Mouse (Mus musculus): ENCODE data around the gene Ripk1. TPM values are rescaled to one million over a fixed set of nuclear protein-coding genes. Genes with fewer than 3 reads are reported as not detected.

Gene Ripk1
- polyA plus RNA-seq, 1 experiment from 2014 or later: 11.6 TPM

DNA sequence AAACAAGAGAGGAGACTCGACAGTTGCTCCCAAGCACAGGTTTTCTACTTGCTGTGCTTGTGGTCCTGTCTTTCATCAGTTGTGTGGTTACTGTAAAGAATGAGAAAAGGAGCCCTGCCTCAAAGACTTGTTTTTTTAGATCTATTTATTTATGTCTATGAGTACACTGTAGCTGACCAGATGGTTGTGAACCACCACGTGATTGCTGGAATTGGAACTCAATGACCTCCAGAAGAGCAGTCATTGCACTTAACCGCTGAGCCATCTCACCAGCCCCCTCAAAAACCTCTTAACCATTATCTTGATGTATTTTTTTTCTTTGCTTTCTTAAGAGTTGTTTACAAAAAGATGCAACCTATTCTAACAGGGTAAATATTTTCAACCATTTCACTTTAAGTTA is 33.3 kb downstream of the Ripk1 start:
- Histone ChIP-seq H3K27me3 (ENCODE audit: control insufficient read depth, insufficient read depth, low read length) (no peaks in the 10 kb centered on the region), H3K36me3 (ENCODE audit: control insufficient read depth, insufficient read depth, low read length) (peaks cover 3% of the 10 kb centered on the region; the same call in 1 of the 2 replicates), H3K4me2 (no peak overlapping the region), H3K9ac (ENCODE audit: low read depth, low read length) (no peak overlapping the region), H3K4me3 (ENCODE audit: low read depth, low read length) (no peak overlapping the region), H3K4me1 (ENCODE audit: control insufficient read depth, insufficient read depth, low read length) (peaks cover 15% of the 10 kb centered on the region), H3K9me3 (replicated peaks; ENCODE audit: control insufficient read depth, low read length) (0 out of 2 replicates have a peak, but pooled peaks cover 2% of the 10 kb centered on the region), H3K27ac (ENCODE audit: low read depth, low read length) (no peak overlapping the region)
- ATAC-seq (replicated peaks; ENCODE audit: insufficient number of reproducible peaks, low FRiP score, low TSS enrichment): no peak
- 85% methylated on average over 3 of the region's 3 CpGs for WGBS (ENCODE audit: insufficient replicate concordance)

DNA sequence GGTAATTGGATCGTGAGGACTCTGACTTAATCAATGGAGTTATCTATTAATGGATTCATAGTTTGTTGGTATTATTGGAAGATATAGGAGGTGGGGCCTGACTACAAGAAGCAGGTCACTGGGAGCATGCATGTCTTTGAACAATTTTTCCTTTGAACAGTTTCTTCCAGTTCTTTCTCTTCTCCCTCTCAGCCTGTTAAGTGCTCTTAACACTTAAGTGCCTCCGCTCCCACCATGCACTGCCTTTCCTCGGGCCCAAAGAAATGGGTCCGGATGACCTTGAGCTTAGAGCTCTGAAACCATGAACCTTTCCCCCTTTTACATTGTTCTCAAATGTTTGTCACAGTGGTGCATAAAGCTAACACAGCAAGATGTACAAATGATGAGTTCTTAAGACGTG is 34.6 kb downstream of the Ripk1 start:
- Histone ChIP-seq H3K27me3 (ENCODE audit: control insufficient read depth, insufficient read depth, low read length) (no peaks in the 10 kb centered on the region), H3K27ac (ENCODE audit: low read depth, low read length) (peak overlapping the region; percentile 87; the same call in 1 of the 2 replicates), H3K4me1 (ENCODE audit: control insufficient read depth, insufficient read depth, low read length) (peaks cover 15% of the 10 kb centered on the region), H3K36me3 (ENCODE audit: control insufficient read depth, insufficient read depth, low read length) (peaks cover 3% of the 10 kb centered on the region; the same call in 1 of the 2 replicates), H3K9me3 (replicated peaks; ENCODE audit: control insufficient read depth, low read length) (0 out of 2 replicates have a peak, but pooled peaks cover 2% of the 10 kb centered on the region), H3K9ac (ENCODE audit: low read depth, low read length) (no peak overlapping the region), H3K4me3 (ENCODE audit: low read depth, low read length) (no peak overlapping the region), H3K4me2 (no peak overlapping the region)
- WGBS (ENCODE audit: insufficient replicate concordance): 67% methylated on average over 5 of the region's 5 CpGs
- no peak for ATAC-seq (replicated peaks; ENCODE audit: insufficient number of reproducible peaks, low FRiP score, low TSS enrichment)

DNA sequence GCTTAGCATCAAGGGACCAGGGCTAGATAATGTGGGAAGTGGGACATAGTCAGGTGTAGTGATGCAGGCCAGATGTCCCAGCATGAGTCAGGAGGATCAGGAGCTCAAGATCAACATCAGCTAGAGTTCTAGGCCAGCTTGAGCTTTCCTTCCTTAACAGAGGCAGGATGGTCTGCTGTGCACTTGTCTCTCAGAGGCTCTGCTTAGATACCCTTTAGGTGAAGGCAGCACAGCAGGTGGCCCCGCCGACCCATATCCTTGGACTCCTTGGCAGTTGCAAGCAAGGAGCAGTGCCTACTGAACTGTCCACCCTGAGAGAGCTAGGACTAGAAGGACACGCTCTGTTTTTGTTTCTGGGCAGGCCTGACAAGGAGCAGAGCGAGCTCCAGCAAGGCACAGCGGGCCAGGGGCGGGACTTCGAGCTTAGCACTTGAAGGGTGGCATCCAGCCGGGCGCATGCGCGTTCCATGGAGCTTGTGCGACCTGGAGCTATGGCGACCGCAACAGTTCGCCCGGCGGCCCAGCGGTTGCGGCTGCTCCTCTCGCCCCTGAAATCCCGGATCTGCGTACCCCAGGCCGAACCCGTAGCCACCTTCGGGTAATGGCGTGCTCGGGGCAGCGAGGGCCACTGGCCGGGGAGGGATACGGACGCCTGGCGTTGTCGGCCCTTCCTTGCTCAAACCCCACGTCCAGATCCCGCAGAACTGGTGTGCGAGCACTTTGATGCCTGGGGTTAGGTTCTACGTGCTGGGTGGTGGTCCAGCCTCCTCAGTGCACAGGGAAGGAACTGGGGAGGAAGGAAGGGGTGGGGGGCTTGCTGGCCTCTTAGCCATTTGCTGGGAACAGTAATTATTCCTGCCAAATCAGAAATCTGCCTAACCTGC is 35.3 kb downstream of the Ripk1 start, which contains the start of gene Bphl:
Bphl (plus strand) TSS at position 426 of the 884 bp plus-strand sequence.
- ATAC-seq (replicated peaks; ENCODE audit: insufficient number of reproducible peaks, low FRiP score, low TSS enrichment): peak; percentile 87

DNA sequence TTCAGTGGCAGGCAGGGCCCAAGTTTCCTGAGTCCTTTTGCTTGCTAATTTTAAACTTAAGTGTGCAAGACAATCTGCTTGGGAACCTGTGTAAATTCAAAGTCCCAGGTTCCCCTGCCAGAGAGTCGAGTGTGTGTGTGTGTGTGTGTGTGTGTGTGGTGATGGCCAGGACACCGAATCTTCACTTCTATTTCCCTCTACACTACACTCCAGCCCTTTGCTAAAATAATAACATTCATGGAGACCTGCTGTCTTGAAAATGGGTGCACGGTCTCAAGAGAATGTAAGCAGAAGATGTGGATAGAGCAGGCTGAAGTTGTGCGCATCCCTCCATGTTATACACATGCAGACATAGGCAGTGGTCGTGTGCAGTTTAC is 35.9 kb downstream of the Ripk1 start:
- WGBS (ENCODE audit: insufficient replicate concordance): 55% methylated on average over 5 of the region's 5 CpGs
- peak overlapping the region; percentile 87 for H3K27ac ChIP-seq (ENCODE audit: low read depth, low read length)

More for the DNA sequence above, 35.3 kb downstream of the Ripk1 start, which contains the start of gene Bphl:
- under 1% methylated on average over 37 of the region's 37 CpGs for WGBS (ENCODE audit: insufficient replicate concordance)
- H3K4me3 ChIP-seq (ENCODE audit: low read depth, low read length): peak within 1 kb of the TSS; percentile 83
- H3K9ac ChIP-seq (ENCODE audit: low read depth, low read length): peak within 1 kb of the TSS; percentile 96
- H3K36me3 ChIP-seq (ENCODE audit: control insufficient read depth, insufficient read depth, low read length): peaks cover 3% of the 10 kb centered on the region; the same call in 1 of the 2 replicates
- H3K27ac ChIP-seq (ENCODE audit: low read depth, low read length): peak within 1 kb of the TSS; percentile 87
- H3K9me3 ChIP-seq (replicated peaks; ENCODE audit: control insufficient read depth, low read length): 0 out of 2 replicates have a peak, but pooled peaks cover 2% of the 10 kb centered on the region
- H3K4me2 ChIP-seq: peak within 1 kb of the TSS; percentile 81
- H3K4me1 ChIP-seq (ENCODE audit: control insufficient read depth, insufficient read depth, low read length): peaks cover 15% of the 10 kb centered on the region
- H3K27me3 ChIP-seq (ENCODE audit: control insufficient read depth, insufficient read depth, low read length): no peaks in the 10 kb centered on the region

DNA sequence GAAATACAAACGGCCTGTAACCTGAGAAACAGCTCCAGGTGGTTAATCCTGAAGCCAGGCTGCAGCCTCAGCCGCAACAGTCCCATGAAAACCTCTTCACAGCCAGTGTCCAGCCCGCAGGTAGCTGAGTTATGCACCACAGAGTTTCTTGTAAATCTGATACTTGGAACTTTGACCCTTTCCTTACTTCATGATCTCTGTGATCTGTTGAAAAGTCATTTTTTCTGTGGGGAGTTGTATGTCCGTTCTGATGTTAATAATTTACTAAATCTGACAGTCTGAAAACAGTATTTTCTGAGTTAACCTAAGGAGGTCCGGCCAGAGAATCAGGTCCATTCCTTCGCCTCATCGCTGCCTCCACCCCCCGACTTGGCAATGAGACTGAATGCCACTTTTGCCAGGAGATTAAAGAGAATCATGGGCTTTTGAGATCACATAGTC is 36.8 kb downstream of the Ripk1 start:
- H3K9me3 ChIP-seq (replicated peaks; ENCODE audit: control insufficient read depth, low read length): 0 out of 2 replicates have a peak, but pooled peaks cover 2% of the 10 kb centered on the region
- H3K4me1 ChIP-seq (ENCODE audit: control insufficient read depth, insufficient read depth, low read length): peaks cover 17% of the 10 kb centered on the region
- peak overlapping the region; percentile 81 for H3K4me2 ChIP-seq
- no peak overlapping the region for H3K27ac ChIP-seq (ENCODE audit: low read depth, low read length)
- H3K36me3 ChIP-seq (ENCODE audit: control insufficient read depth, insufficient read depth, low read length): no peaks in the 10 kb centered on the region; the same call in 1 of the 2 replicates
- no peaks in the 10 kb centered on the region for H3K27me3 ChIP-seq (ENCODE audit: control insufficient read depth, insufficient read depth, low read length)
- whole genome bisulfite sequencing (ENCODE audit: insufficient replicate concordance): 52% methylated on average over 8 of the region's 8 CpGs
- ATAC-seq (replicated peaks; ENCODE audit: insufficient number of reproducible peaks, low FRiP score, low TSS enrichment): no peak
- no peak overlapping the region for H3K4me3 ChIP-seq (ENCODE audit: low read depth, low read length)
- peak overlapping the region; percentile 22; the same call in 1 of the 2 replicates for H3K9ac ChIP-seq (ENCODE audit: low read depth, low read length)

More for the DNA sequence above, 35.9 kb downstream of the Ripk1 start:
- Histone ChIP-seq H3K27me3 (ENCODE audit: control insufficient read depth, insufficient read depth, low read length) (no peaks in the 10 kb centered on the region), H3K9ac (ENCODE audit: low read depth, low read length) (peak overlapping the region; percentile 96), H3K4me2 (peak overlapping the region; percentile 81), H3K36me3 (ENCODE audit: control insufficient read depth, insufficient read depth, low read length) (peaks cover 3% of the 10 kb centered on the region; the same call in 1 of the 2 replicates), H3K9me3 (replicated peaks; ENCODE audit: control insufficient read depth, low read length) (0 out of 2 replicates have a peak, but pooled peaks cover 2% of the 10 kb centered on the region), H3K4me1 (ENCODE audit: control insufficient read depth, insufficient read depth, low read length) (peaks cover 15% of the 10 kb centered on the region), H3K4me3 (ENCODE audit: low read depth, low read length) (peak overlapping the region; percentile 83)
- ATAC-seq (replicated peaks; ENCODE audit: insufficient number of reproducible peaks, low FRiP score, low TSS enrichment): no peak

DNA sequence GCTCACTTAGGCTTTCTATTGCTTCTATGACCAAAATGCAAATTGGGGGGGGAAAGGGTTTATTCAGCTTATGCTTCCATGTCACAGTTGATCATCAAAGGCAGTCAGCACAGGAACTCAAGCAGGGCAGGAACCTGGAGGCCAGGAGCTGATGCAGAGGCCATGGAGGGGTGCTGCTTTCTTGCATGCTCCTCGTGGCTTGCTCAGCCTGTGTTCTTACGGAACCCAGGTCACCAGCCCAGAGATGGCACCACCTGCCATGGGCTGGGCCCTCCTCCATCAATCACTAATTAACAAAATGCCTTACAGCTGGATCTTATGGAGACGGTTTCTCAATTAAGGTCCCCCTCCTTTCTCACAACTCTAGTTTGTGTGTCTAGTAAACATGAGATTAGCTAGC is 37.9 kb downstream of the Ripk1 start:
- Histone ChIP-seq H3K27ac (ENCODE audit: low read depth, low read length) (no peak overlapping the region), H3K36me3 (ENCODE audit: control insufficient read depth, insufficient read depth, low read length) (no peaks in the 10 kb centered on the region), H3K4me1 (ENCODE audit: control insufficient read depth, insufficient read depth, low read length) (peaks cover 18% of the 10 kb centered on the region), H3K9ac (ENCODE audit: low read depth, low read length) (no peak overlapping the region), H3K9me3 (replicated peaks; ENCODE audit: control insufficient read depth, low read length) (0 out of 2 replicates have a peak, but pooled peaks cover 2% of the 10 kb centered on the region), H3K27me3 (ENCODE audit: control insufficient read depth, insufficient read depth, low read length) (no peaks in the 10 kb centered on the region), H3K4me3 (ENCODE audit: low read depth, low read length) (no peak overlapping the region), H3K4me2 (no peak overlapping the region)
- 81% methylated on average over 3 of the region's 3 CpGs for WGBS (ENCODE audit: insufficient replicate concordance)
- no peak for ATAC-seq (replicated peaks; ENCODE audit: insufficient number of reproducible peaks, low FRiP score, low TSS enrichment)

DNA sequence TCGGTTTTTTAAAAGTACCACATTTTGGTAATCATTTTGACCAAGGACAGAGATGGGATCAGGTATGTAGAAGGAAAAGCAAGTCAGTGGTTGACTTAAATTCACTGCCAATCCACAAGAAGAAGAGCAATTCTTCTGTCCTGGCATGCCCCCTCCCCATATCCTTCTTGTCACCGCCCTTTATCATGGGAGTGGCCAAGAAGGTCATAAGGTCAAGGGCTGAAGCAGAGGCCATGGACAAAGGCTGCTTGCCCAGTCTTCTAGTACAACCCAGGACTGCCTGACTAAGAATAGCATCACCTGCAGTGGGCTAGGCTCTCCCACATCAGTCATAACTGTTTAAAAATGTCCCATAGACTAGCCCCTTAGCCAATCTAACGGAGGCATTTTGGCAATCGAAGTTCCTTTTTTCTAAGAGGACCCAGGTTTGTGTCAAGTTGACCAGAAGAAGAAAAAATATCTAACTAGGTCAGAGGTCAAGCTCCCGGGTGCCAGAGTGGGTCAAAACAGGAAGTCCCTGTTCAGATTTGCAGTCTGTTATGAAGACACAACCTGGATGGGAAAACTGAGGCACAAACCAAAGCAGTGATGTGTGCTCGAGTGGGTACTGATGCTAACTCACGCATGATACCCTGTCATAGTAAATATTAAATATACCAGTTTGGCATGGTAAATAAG is 41.7 kb downstream of the Ripk1 start:
- no peaks in the 10 kb centered on the region for H3K27me3 ChIP-seq (ENCODE audit: control insufficient read depth, insufficient read depth, low read length)
- no peaks in the 10 kb centered on the region for H3K36me3 ChIP-seq (ENCODE audit: control insufficient read depth, insufficient read depth, low read length)
- no peak overlapping the region for H3K9ac ChIP-seq (ENCODE audit: low read depth, low read length)
- H3K4me2 ChIP-seq: no peak overlapping the region
- ATAC-seq (replicated peaks; ENCODE audit: insufficient number of reproducible peaks, low FRiP score, low TSS enrichment): no peak
- WGBS (ENCODE audit: insufficient replicate concordance): 64% methylated on average over 7 of the region's 7 CpGs
- H3K4me3 ChIP-seq (ENCODE audit: low read depth, low read length): no peak overlapping the region
- H3K9me3 ChIP-seq (replicated peaks; ENCODE audit: control insufficient read depth, low read length): 0 out of 2 replicates have a peak, but pooled peaks cover 2% of the 10 kb centered on the region
- peaks cover 4% of the 10 kb centered on the region; the same call in 1 of the 2 replicates for H3K4me1 ChIP-seq (ENCODE audit: control insufficient read depth, insufficient read depth, low read length)
- H3K27ac ChIP-seq (ENCODE audit: low read depth, low read length): no peak overlapping the region

DNA sequence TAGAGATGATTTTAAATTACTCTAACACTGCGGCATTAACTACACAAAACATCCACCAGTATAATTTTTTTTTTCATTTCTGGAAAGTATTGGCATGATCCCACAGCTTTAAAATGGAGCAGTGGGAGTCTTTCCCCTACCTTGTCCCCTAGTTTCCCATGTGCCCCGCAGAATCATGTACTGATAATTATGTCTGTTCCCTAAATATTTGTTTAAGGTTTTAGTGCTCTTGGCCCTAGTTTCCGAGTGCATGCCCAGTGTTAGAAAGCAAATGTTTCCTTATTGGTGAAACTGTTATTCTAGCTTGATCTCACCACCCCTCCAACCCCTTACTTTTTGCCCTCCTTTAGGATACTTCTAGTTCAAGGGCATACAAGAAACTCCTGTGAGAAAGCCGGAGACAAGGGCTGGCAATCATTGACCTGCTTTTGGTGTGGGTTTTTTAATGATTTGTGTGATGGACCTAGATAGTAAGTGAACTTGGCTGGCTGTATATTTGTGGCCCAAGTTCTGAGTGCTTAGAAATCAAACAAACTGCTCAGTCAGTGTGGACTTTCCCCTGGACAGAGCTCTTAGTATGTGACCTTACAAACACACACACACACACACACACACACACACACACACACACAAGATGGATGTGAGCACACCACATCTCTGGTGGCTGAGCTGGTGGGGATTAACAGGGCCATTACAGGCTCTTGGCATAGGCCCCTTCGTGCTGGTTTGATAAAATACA is 43.5 kb downstream of the Ripk1 start:
- no peak for ATAC-seq (replicated peaks; ENCODE audit: insufficient number of reproducible peaks, low FRiP score, low TSS enrichment)
- Histone ChIP-seq H3K4me1 (ENCODE audit: control insufficient read depth, insufficient read depth, low read length) (0 out of 2 replicates have a peak, but pooled peaks cover 3% of the 10 kb centered on the region), H3K4me2 (no peak overlapping the region), H3K27ac (ENCODE audit: low read depth, low read length) (no peak overlapping the region), H3K9me3 (replicated peaks; ENCODE audit: control insufficient read depth, low read length) (no peaks in the 10 kb centered on the region), H3K9ac (ENCODE audit: low read depth, low read length) (no peak overlapping the region), H3K4me3 (ENCODE audit: low read depth, low read length) (no peak overlapping the region), H3K36me3 (ENCODE audit: control insufficient read depth, insufficient read depth, low read length) (no peaks in the 10 kb centered on the region; the same call in 1 of the 2 replicates), H3K27me3 (ENCODE audit: control insufficient read depth, insufficient read depth, low read length) (no peaks in the 10 kb centered on the region)
- WGBS (ENCODE audit: insufficient replicate concordance): 56% methylated on average over 5 of the region's 5 CpGs
